Mouse (Mus musculus) limb, embryonic 12.5 days (tissue): ENCODE results near the gene Rnf146. TPM values are rescaled to one million over a fixed set of nuclear protein-coding genes. Genes with fewer than 3 reads are reported as not detected.
"Not testable (repeated sequence)": the region's sequence is repeated elsewhere in the genome, so short reads cannot be mapped to it uniquely, and the experiment has no call there.

Source experiments
- ATAC-seq: fragments of 200-750 bp; cut with Nextera tagmentation; 2 replicates; pipeline ENCODE4 v1.8.0; 2017; ENCODE audit warnings: low read depth, moderate TSS enrichment; ENCODE audit not compliant: insufficient number of reproducible peaks, insufficient read depth, low FRiP score, low TSS enrichment
- H3K27ac ChIP-seq: fragments of 300-500 bp; sonication (generic); 2 replicates; pipeline ENCODE4 v1.5.1; 2016; ENCODE audit warnings: mild to moderate bottlenecking, moderate library complexity
- H3K27me3 ChIP-seq: fragments of 300-500 bp; sonication (generic); 2 replicates; pipeline ENCODE4 v1.6.1; 2016; ENCODE audit warnings: mild to moderate bottlenecking, moderate library complexity
- H3K36me3 ChIP-seq: fragments of 300-500 bp; sonication (generic); 2 replicates; pipeline ENCODE4 v1.6.1; 2016; ENCODE audit warnings: mild to moderate bottlenecking, moderate library complexity
- H3K4me1 ChIP-seq: fragments of 300-500 bp; sonication (generic); replicated peaks from 2 replicates; pipeline ENCODE4 v1.6.1; 2016
- H3K4me2 ChIP-seq: fragments of 300-500 bp; sonication (generic); 2 replicates; pipeline ENCODE4 v1.6.1; 2016; ENCODE audit warnings: mild to moderate bottlenecking, moderate library complexity
- H3K4me3 ChIP-seq: fragments of 300-500 bp; sonication (generic); replicated peaks from 2 replicates; pipeline ENCODE4 v1.5.1; 2016; ENCODE audit warnings: mild to moderate bottlenecking
- H3K9ac ChIP-seq: fragments of 300-500 bp; sonication (generic); replicated peaks from 2 replicates; pipeline ENCODE4 v1.6.1; 2016; ENCODE audit warnings: mild to moderate bottlenecking, moderate library complexity
- H3K9me3 ChIP-seq: fragments of 300-500 bp; sonication (generic); 2 replicates; pipeline ENCODE4 v1.6.1; 2016; ENCODE audit warnings: mild to moderate bottlenecking, moderate library complexity
- WGBS: fragments of 180-500 bp; shearing (Covaris S2); methylation state at CpG from one replicate; pipeline ENCODE4 v1.1.7; 2016; 5-methylcytosine and 5-hydroxymethylcytosine counted together
- polyA plus RNA-seq: library from polyadenylated mRNA; unstranded; fragments of >200 nt; fragmentation: Nextera tagmentation; extraction: Ambion mirVana; gene quantifications from 2 replicates; pipeline ENCODE4 v1.2.1, GENCODE M21; 2016

The Rnf146 gene
- polyA plus RNA-seq = 54.3 and 56.3 TPM in 2 replicates

DNA sequence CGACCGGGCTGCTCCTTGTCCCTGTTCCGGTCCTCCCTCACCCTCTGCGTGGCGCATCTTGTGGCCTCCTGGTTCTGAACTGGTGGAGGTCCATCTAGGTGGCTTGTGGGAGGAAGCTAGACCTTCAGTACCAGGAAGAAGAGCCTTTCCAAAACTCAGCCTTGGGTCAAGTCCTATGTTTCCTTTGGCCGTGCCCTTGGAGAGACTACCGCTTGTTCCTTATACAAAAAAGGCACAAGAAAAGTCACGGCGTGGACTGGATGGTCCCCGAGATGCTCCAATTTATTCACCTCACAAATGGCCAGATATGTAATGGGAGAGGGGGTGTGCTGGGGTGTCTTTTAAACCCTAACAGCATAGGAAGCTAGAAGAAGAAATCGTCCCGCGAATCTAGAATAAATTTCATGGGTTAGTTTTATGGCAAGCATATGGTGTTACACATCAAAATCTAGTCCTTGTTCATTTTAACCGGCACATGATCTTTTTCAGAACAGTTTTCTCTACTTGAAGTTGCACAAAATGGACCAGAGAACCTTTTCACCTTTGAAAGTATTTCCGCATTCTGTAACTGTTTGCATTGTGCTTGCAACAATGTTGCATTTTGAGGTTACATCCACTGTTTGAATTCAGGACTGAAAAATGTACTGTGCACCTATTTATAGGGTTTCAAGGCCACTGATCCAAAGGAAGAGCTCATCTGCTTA lies at the start of gene Rnf146:
Gene Rnf146 (minus strand): TSS at position 246 of the 704 bp plus-strand sequence.
- peak within 1 kb of the TSS; percentile 98 for H3K9ac ChIP-seq
- no peaks in the 10 kb centered on the region for H3K27me3 ChIP-seq
- peak; percentile 66; the same call in 1 of the 2 replicates for ATAC-seq
- peak within 1 kb of the TSS; percentile 65 for H3K4me2 ChIP-seq
- 10% methylated on average over 15 of the region's 15 CpGs for WGBS
- H3K4me3 ChIP-seq = peak within 1 kb of the TSS; percentile 92
- peak within 1 kb of the TSS; percentile 98 for H3K27ac ChIP-seq
- H3K36me3 ChIP-seq = no peaks in the 10 kb centered on the region
- peaks cover 19% of the 10 kb centered on the region for H3K4me1 ChIP-seq
- no peaks in the 10 kb centered on the region for H3K9me3 ChIP-seq

GRCm38 (mm10) chr10:29402656-29403268 lies 40.5 kb upstream of the Rnf146 start:
- Histone ChIP-seq H3K9me3 (no peaks in the 10 kb centered on the region), H3K9ac (no peak overlapping the region), H3K27ac (no peak overlapping the region), H3K4me3 (no peak overlapping the region), H3K27me3 (no peaks in the 10 kb centered on the region), H3K36me3 (no peaks in the 10 kb centered on the region), H3K4me1 (no peaks in the 10 kb centered on the region), H3K4me2 (no peak overlapping the region)
- no peak for ATAC-seq
- 56% methylated on average over 8 of the region's 8 CpGs for WGBS

GRCm38 (mm10) chr10:29394890-29395289 lies 32.6 kb upstream of the Rnf146 start:
- not testable (repeated sequence) for H3K4me3 ChIP-seq, H3K4me2 ChIP-seq, H3K4me1 ChIP-seq, H3K36me3 ChIP-seq, H3K27ac ChIP-seq, ATAC-seq, H3K27me3 ChIP-seq, H3K9me3 ChIP-seq, H3K9ac ChIP-seq
- WGBS = 73% methylated on average over 2 of the region's 2 CpGs

GRCm38 (mm10) chr10:29381558-29381957 lies 19.3 kb upstream of the Rnf146 start:
- H3K27me3 ChIP-seq = no peaks in the 10 kb centered on the region
- 88% methylated on average over 2 of the region's 2 CpGs for WGBS
- H3K9ac ChIP-seq = no peak overlapping the region
- no peak overlapping the region for H3K27ac ChIP-seq
- H3K36me3 ChIP-seq = no peaks in the 10 kb centered on the region
- no peaks in the 10 kb centered on the region for H3K9me3 ChIP-seq
- H3K4me3 ChIP-seq = no peak overlapping the region
- H3K4me1 ChIP-seq = peaks cover 8% of the 10 kb centered on the region
- no peak for ATAC-seq
- no peak overlapping the region for H3K4me2 ChIP-seq

DNA sequence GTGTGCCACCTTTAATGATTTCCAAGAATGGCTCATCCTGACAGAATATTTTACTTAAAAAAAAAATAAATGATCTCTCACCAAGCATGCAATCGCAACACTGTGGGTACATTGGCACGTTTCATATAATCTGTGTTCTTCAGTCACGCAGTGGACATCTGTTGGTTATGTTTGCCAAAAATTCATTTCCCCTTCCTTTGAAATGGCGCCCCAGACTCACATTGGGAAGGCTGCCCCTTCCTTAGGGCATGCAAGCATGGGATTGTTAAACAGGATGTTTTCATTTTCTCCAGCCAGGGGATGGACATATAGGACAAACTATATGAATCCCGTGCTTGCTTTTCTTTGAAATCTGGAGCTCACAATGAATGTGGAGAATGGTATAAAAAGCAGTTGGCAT lies 11.8 kb upstream of the Rnf146 start:
- H3K4me3 ChIP-seq = no peak overlapping the region
- H3K27ac ChIP-seq = no peak overlapping the region
- no peak overlapping the region for H3K4me2 ChIP-seq
- no peaks in the 10 kb centered on the region for H3K36me3 ChIP-seq
- 87% methylated on average over 5 of the region's 5 CpGs for WGBS
- ATAC-seq = no peak
- no peaks in the 10 kb centered on the region for H3K27me3 ChIP-seq
- H3K4me1 ChIP-seq = peaks cover 8% of the 10 kb centered on the region
- H3K9ac ChIP-seq = no peak overlapping the region
- no peaks in the 10 kb centered on the region for H3K9me3 ChIP-seq

DNA sequence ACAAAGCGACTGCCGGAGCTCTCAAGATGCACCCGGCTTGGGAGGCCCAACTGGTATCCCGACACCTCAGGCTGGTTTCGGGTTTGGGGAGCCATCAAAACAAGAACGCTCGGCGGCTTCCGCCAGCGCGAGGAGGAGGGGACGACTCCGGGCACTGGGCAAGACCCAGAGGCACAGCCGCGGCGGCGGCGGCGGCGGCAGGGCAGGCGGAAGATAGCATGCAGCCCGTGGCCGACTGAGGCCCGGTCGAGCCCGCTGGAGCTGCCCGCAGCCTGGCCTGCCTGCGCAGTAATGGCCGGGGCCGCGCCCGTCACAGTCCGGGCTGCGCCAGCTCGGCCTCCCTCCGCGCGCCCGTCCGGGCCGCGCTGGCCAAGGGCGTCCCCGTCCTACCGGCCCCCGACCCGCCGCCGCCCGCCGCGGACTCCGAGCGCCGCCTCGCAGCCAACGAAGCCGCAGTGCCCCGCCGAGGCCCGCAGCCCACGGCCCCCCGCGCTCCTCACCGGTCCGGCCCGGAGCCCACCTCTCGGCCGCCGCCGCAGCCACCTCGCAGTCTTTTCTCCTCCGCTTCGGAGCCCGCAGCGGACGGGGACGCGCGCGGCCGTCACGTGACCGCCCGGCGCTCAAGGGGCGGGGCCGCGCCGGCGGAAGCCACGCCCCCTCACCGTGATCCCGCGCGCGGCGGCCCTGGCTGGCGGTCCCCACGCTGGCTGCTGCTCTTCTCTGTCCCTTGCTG lies 612 bp downstream of the Rnf146 start:
- 1% methylated on average over 72 of the region's 100 CpGs for WGBS
- ATAC-seq = peak; percentile 99
- H3K9me3 ChIP-seq = no peaks in the 10 kb centered on the region
- peak overlapping the region; percentile 92 for H3K4me3 ChIP-seq
- H3K36me3 ChIP-seq = no peaks in the 10 kb centered on the region
- no peaks in the 10 kb centered on the region for H3K27me3 ChIP-seq
- peak overlapping the region; percentile 98 for H3K9ac ChIP-seq
- H3K4me2 ChIP-seq = peak overlapping the region; percentile 65
- peaks cover 25% of the 10 kb centered on the region for H3K4me1 ChIP-seq
- peak overlapping the region; percentile 98 for H3K27ac ChIP-seq

DNA sequence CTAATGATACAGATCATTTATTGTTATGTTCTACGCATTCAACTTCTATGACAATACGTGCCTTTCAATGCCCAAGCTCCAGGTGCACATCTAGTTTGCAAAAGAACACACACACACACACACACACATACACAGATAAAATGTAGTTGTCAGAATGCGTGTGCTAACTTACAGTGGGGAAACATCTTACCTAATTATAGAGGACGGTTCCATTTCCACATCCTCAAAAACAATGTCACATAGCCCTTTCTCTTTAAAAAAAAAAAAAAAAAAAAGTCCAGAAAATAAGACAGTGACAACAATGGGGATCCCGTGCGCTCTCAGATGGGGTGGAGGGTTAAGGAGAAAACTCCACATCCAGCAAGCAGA lies 1.2 kb downstream of the Rnf146 start:
- H3K27ac ChIP-seq = peak overlapping the region; percentile 98
- H3K9me3 ChIP-seq = no peaks in the 10 kb centered on the region
- H3K4me1 ChIP-seq = peaks cover 29% of the 10 kb centered on the region
- no peaks in the 10 kb centered on the region for H3K27me3 ChIP-seq
- ATAC-seq = no peak; the same call in 1 of the 2 replicates
- peak overlapping the region; percentile 92 for H3K4me3 ChIP-seq
- H3K4me2 ChIP-seq = peak overlapping the region; percentile 65
- H3K9ac ChIP-seq = peak overlapping the region; percentile 98
- H3K36me3 ChIP-seq = no peaks in the 10 kb centered on the region
- whole genome bisulfite sequencing = 5% methylated on average over 6 of the region's 6 CpGs

- no peaks in the 10 kb centered on the region for H3K27me3 ChIP-seq
- H3K9me3 ChIP-seq = no peaks in the 10 kb centered on the region
- no peak overlapping the region for H3K4me2 ChIP-seq
- 0 out of 2 replicates have a peak, but pooled peaks cover 17% of the 10 kb centered on the region for H3K4me1 ChIP-seq
- no peak overlapping the region for H3K9ac ChIP-seq
- 89% methylated on average over 7 of the region's 7 CpGs for WGBS
- ATAC-seq = no peak
- peaks cover 23% of the 10 kb centered on the region for H3K36me3 ChIP-seq
- H3K27ac ChIP-seq = no peak overlapping the region
- no peak overlapping the region for H3K4me3 ChIP-seq
Measured at GRCm38 (mm10) chr10:29354183-29354582, 8.1 kb downstream of the Rnf146 start.

DNA sequence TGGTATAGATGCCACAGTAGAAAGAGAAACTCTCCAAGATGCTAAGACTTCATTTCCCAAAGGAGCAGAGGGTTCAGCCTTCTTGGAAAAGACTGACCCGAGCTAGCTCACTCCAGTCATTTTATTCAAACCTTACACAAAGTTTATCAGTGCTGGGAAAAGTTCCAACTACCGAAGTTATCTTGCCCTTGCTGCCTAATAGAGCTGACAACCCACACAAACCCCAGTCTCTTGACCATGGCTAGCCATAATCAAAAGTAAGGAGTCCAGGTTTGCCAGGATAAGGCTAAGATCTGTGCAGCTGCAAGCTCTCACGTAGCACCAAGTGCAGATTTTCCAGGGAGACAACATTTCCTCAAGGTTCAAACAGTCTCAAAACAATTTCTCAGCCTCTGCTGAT lies 9.7 kb downstream of the Rnf146 start:
- Histone ChIP-seq H3K9me3 (no peaks in the 10 kb centered on the region), H3K9ac (no peak overlapping the region), H3K4me1 (0 out of 2 replicates have a peak, but pooled peaks cover 14% of the 10 kb centered on the region), H3K27ac (no peak overlapping the region), H3K4me3 (no peak overlapping the region), H3K36me3 (peaks cover 26% of the 10 kb centered on the region), H3K27me3 (no peaks in the 10 kb centered on the region), H3K4me2 (no peak overlapping the region)
- ATAC-seq = no peak
- 92% methylated on average over 3 of the region's 3 CpGs for WGBS

- H3K4me2 ChIP-seq = no peak overlapping the region
- no peaks in the 10 kb centered on the region for H3K27me3 ChIP-seq
- no peak overlapping the region for H3K4me3 ChIP-seq
- no peak for ATAC-seq
- peaks cover 37% of the 10 kb centered on the region for H3K36me3 ChIP-seq
- 0 out of 2 replicates have a peak, but pooled peaks cover 5% of the 10 kb centered on the region for H3K4me1 ChIP-seq
- H3K27ac ChIP-seq = no peak overlapping the region
- no peak overlapping the region for H3K9ac ChIP-seq
- H3K9me3 ChIP-seq = no peaks in the 10 kb centered on the region
- WGBS = 88% methylated on average over 2 of the region's 2 CpGs
Measured at GRCm38 (mm10) chr10:29351420-29351819, 10.8 kb downstream of the Rnf146 start.

GRCm38 (mm10) chr10:29346638-29347037 lies 15.6 kb downstream of the Rnf146 start:
- H3K9ac ChIP-seq = no peak overlapping the region
- H3K36me3 ChIP-seq = peaks cover 52% of the 10 kb centered on the region
- WGBS = 94% methylated on average over 7 of the region's 7 CpGs
- H3K27ac ChIP-seq = no peak overlapping the region
- H3K4me3 ChIP-seq = no peak overlapping the region
- no peak for ATAC-seq
- H3K4me2 ChIP-seq = no peak overlapping the region
- H3K27me3 ChIP-seq = no peaks in the 10 kb centered on the region
- H3K4me1 ChIP-seq = no peaks in the 10 kb centered on the region
- H3K9me3 ChIP-seq = no peaks in the 10 kb centered on the region
